Mouse (Mus musculus) CD8-positive naive resting alpha-beta T cell, adult 2 months (primary cell): ENCODE results near the gene Dusp2.

Experiments
- DNase-seq, 2 experiments: peaks; one replicate each; pipeline ENCODE4 v3.0.0; 2022; ENCODE audit warnings: low read depth in 2 of 2, low spot score in 2 of 2

Dusp2 gene

DNA sequence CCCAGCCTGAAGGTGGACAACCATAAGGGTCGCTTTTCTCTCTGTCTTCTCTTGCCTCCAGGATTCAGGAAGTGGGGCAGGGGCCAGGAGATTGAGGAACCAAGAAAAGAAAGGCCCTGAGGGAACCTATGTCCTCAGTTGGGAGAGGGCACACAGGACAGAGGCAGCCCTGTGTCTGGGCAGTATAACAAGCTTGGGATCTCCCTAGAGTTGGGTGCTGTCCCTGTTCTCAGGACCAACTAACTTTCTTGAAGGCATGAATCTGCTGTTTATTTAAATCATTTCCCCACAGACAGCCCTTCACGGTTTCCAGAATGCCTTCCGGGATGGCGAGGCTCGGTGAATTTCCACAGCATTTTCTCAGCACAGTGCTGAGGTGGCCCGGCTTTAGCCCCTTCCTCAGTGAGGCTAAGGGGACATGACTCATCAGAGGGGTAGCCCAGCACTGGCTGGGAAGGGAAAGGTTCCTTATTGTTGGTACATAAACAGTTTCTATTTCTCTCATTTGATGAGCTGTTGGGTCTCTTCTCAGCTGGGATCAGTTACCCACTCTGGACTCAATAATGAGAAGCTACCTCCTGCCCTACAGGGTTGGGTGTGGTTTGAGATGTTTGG, 13.2 kb upstream of the Dusp2 start:
- no peak for DNase-seq

DNA sequence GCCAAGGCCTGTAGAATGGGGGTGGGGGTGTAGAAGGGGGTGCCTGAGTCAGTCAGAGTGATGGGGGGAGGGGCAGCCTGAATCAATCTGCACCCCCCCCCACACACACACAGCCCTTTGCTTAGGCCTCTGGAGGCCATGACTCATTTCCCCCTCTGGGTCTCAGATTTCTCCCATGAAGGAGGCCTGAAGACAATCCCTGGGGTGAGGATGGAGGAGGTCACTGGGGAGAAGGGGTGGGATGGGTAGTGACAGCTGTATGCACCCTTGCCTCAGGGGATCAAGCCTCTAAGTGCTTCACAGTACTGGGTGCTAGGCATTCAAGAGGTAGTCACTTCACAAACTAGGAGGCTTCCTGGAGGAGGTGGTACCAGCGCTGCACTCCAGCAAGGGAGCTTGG, 12.3 kb upstream of the Dusp2 start:
- no peak for DNase-seq

DNA sequence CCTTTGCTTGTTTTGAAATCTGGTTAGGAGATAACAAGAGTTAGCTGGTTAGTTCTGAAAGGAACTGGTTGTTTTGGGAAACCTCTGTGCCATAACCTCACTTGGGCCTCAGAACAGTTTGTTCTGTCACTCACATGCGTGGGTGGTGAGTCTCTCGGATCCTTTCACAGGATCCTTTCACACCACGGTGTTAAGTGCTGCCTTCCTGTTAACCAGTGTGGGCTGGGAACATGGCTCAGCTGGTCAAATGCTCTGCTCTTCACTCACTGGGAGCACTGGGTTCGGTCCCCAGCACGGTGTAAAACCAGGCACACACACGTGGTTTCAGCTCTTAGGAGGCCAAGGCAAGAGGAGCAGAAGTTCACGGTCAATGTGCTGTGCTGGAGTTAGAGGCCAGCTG, 11.5 kb upstream of the Dusp2 start:
- DNase-seq, result no peak

DNA sequence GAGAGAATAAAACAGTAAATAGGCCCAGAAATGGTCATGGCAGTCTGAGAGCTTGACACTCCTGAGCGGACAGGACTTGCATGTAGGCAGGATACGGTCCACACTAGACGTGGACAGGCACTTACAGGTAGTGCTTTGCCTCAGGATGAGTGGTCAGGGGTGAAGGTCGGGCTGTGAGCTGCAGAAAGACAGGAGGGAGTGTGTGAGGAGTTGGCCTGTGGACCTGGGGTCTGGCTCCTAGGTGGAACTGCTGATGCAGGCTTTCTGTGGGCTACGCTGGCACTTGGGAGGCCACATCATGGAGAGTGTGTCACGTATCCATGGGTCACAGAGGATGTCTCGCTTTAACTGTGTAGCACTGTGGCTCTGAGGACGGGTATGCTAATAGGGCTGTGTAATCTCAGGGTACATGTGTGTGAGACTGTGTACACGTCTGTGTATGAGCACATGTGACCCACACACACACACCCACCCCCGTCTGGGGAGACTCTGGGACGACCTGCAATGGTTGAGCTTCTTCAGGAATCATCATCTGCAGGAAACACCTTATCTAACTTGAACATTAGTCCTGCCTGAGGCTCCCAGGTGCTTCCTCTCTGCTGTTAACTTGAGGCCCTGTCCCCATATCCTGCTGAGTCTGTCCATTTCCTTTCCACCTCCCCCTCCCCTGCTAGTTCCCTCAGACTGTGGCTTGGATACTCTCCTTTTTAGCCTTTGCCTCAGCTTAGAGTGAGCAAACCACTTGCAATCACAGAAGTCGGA, 7.7 kb upstream of the Dusp2 start:
- DNase-seq, result no peak

DNA sequence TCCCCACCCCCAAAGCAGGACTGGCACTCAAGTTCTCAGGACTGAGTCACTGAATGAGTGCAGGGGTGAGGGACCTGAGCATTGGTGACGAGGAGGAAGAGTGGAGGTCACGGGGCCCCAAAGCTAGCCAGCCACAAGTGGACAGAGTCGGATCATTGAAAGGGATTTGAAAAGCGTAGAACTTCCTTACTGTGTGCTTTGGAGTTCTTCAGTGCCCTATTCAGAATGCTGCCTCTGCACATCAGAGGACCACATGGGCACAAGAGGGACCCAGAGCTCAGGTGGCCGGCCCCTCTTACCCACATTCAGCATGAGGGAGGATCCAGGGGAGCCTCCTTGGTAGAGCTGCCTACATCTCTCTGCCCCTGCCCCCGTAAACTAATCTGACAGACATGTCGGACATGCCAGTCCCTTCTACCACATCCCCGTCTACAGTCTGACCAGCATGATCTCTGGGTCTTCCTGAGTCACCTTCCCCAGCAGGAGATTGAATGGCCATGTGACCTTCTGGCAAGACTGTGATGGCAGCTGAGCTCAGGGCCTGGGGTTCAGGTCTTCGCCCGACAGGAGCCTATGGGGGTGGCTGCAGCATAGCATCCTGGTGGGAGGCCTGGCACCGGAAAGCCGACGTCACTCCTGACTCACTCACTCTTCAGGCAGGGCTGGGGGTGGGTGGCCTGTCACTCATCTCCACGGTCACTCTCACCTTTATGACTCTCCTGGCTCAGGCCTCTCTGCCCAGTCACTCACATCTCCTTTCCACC, 3.0 kb upstream of the Dusp2 start:
- peak in 1 of 2 experiments; percentile 55 for DNase-seq

DNA sequence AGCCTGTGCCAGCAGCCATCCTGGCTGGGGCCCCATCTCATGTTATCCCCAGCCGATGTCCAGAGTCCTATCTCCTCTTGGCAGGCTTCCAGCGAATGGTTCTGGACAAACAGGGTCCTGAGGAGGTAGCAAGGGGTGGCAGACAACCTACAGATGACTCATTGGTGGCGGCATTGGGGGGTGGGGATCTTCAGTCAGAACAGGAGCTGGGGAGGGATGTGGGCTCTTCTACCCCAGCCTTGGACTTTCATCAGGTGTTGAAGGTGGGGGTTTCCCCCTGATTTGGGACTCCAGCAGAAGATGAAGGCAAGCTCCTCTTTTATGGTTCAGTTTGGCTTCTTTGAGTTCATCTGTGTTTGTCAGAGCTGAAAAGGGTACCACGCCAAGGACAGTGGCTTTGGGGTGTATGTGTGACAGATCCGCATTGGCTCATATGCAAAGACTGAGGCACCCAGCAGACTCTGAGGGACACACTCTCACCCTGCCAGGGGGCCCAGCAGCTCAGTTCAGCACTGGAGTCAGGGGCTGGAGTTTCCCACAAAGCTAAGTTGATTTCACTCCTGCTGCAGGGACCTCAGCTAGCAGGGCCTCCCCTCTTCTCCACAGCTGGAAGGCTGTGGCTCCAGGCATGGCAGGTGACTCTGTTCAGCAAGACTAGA, 1.9 kb upstream of the Dusp2 start:
- peak; percentile 51 to 54 for DNase-seq

DNA sequence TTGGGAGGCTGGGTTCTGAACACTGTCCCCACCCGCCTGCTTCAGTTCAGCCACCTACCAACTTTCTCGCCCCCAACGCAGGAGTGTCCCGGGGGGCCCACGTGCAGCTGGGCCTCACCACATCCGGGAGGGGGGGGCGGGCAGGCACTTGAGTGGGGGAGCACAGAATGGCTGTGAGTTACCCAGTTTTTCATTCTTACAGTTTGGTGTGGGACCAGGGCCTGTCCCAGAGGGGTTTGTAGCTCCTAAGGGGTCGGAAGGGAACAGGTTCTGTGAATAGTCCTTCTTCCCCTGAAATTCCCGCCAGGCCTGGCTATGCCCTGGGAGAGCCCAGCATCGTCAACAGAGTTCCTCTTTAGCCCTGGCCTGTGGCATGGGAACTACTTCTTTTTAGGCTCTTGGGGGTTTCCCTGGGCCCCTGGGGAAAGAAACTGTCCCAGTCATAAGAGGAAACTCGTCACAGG, 849 bp upstream of the Dusp2 start:
- DNase-seq, result peak; percentile 61 to 73

DNA sequence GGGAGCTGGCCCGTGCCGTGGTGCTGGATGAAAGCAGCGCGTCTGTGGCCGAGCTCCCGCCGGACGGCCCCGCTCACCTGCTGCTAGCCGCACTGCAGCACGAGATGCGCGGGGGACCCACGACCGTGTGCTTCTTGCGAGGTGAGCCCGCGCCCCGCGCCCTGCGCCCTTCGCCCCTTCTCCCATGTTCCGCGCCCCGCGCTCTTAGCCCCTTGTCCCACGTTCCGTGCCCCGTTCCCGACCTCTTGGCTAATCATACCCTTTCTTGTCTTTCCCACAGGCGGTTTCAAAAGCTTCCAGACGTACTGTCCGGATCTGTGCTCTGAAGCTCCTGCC, 506 bp downstream of the Dusp2 start:
- DNase-seq, result no peak

DNA sequence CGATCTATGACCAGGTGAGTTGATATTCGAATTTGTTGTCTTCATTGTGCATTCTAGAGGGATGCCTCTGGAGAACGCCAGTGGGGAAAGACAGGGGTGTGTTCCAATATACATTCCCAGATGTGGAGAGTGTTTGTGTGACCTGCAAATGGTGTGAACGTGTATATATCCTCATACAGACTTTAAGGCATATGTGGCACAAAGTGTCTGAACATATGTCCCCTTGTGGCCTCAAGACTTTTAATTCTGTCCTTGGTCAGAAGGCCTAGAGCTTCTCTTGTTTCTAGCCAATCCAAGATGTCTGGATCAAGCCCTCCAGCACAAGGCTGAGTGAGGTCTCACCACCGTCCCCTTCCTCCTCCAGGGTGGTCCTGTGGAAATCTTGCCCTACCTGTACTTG, 926 bp downstream of the Dusp2 start:
- no peak for DNase-seq

DNA sequence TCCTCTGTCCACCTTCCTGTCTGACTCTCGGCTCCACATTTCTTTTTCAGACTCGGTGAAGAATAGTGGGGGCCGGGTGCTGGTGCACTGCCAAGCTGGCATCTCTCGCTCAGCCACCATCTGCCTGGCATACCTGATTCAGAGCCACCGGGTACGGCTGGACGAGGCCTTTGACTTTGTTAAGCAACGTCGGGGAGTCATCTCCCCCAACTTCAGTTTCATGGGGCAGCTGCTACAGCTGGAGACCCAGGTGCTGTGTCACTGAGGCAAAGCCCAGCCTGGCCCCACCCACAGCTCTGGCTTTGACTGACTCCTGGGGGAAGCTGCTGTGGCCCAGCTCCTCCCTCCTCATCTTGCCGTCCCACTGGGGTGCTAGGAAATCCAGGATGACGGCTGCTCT, 1.6 kb downstream of the Dusp2 start:
- DNase-seq, result no peak

DNA sequence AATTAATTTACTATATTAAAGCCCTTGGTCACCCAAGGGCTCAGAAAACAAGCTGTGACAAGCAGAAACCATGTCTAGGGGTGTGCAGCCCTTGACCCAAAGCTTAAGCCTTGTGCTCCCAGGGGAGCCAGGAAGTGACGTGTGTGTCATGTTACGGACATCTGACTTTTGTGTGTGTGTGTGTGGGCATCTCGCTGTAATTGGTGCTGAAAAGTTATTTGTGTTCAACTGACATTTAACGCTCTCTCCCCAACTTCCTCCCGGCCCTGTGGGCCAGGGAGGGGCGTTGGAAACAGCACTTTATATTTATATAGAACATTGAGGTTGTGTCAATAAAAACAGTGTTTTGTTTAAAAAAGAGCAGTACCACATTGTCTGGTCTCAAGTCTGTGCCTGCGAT, 2.1 kb downstream of the Dusp2 start:
- peak; percentile 39 to 52 for DNase-seq

DNA sequence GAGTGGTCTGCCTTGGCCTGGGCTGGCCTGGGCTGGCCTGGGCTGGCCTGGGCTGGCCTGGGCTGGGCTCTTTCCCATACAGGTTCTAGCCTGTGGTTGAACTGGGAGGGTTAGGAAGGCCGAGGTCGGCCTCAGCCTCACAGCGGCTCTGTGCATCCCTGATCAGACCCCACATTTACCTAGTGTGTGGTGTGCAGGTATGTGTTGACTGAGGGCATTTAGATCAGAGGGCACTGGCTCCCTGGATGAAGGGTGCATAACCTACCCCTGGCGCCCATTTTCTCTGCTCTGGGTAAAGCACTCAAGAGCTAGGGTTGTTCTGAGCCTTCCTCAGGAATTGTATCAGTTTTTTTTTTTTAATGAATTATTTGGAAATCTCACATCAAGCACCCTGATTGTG, 2.5 kb downstream of the Dusp2 start, which contains the start of gene Astl:
TSS of gene Astl (plus strand) at position 224 of the 400 bp plus-strand sequence.
- DNase-seq, result no peak

DNA sequence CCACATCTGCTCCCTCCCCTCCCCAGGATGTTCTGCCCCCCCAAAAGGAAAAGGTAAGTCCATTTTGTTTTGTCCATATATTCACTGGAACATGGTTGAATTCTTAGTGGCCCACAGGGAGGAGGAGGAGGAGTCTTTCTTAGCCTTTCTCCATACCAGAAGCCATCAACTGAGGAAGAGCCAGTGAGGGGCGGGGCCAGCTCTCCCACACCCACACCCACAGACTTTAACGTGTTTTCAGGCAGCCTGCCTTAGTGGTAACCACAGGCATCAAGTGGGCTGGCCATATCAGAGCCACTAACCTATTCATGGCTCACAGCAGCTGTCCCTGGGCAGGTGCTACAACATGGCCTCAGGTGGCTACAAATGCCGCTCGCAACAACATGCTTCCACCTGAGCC, 2.9 kb downstream of the Dusp2 start:
- peak in 1 of 2 experiments; percentile 49 for DNase-seq

DNA sequence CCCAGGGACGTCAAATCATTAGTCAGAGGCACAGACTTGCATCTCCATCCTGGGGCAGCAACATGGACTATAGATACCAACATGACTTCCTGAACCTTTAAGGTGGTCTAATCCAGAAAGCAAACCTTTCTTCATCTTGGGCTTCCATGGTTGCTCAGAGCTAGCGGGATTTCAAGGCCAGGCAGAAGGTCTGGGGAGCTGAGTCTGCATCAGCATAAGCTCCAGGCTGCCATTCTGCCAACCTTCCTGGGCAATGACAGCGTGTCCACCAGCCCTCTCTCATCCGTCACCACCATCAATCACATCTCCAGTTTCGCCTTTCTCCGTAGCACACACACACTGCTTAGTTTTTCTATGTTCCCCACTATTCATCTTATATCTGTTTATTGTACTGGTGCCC, 3.3 kb downstream of the Dusp2 start:
- DNase-seq, result no peak

DNA sequence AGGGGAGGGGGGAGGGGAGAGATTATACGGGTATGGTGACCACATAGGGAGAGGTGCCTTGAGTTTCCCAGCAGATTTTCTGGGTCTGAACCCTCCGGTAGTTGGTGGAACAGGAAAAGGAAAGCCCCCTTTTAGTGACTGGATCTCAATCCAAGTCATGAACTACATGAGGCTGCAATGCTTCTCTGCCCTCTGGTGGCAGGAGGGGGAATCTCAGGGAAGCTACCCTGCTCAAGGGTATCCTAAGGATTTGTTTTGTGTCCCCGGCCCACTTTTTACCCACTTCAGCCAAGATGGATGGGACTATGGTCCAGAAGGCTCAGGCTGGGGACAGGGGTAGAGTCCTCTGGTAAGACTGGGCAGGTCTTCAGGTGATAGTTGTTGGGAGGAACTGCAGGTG, 5.2 kb downstream of the Dusp2 start:
- DNase-seq, result peak; percentile 69 to 80

DNA sequence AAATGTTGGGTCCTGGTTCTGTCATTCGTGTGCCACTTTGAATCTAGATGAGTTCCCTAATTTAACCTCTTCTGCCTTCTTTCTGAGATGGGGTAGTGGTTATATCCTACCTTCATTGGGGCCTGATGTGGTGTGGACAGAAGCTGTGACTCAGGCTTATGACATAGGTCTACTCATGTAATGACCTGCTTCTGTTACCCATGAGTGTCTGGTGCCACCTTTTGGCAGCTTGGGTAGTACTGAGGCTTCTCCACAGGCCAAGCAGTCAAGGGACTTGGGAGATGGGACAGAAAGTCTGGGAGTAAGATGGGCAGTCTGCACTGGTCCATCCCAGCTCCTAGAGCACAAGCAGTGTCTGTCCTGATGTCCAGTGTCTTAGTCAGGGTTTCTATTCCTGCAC, 10.4 kb downstream of the Dusp2 start:
- no peak for DNase-seq

DNA sequence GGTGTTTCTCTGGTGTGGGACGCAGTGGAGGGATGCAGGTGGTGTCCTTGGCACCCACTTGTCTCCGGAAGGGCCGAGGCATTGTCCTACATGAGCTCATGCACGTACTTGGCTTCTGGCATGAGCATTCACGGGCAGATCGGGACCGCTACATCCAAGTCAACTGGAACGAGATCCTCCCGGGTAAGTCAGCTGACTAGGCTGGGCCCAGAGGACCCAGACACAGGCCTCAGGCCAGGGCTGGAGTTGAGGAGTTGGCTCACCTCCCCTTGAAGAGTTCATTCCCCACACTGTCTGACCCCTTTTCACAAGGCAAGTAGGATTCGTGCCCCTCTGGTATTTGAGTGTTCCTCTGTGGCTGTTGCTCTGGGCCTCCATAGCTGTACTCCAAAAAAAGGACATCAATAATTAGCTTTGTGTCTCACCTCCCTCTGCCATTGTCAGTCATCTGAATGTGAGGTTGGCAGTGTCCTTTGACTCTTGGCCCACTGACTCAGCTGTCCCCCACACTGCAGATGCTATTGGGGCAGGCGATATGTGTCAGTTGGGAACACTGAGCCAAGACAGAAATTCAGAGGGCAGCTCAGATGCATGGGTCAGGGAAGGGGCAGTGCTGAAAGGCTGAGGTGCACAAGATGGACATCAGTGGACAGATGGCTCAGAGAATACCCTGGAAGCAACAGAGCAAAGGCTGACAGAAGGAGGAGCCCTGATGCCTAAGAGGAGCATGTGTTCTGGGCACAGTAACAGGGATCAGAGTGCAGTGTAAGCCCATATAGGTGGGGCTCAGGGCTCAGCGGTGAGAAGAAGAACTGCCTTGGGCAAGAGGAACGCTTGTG, 11.4 kb downstream of the Dusp2 start:
- DNase-seq, result no peak

DNA sequence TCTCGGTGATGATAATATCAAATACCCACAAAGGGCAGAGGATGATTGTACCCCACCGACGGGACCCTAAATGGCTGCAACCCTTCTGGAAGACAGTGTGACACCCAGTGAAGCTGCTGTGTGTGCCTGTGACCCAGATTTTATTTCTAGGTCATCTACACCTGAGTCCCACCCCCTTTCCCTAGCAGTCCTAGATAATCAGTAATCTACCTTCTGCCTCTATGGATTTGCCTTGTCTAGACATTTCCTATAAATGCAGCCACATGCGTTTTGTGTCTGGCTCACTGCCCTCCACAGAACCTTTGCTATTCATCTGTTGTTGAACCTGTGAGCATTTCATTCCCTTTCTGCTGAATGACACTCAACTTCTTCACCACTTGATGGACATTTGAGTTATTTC, 17.9 kb downstream of the Dusp2 start:
- DNase-seq, result no peak

DNA sequence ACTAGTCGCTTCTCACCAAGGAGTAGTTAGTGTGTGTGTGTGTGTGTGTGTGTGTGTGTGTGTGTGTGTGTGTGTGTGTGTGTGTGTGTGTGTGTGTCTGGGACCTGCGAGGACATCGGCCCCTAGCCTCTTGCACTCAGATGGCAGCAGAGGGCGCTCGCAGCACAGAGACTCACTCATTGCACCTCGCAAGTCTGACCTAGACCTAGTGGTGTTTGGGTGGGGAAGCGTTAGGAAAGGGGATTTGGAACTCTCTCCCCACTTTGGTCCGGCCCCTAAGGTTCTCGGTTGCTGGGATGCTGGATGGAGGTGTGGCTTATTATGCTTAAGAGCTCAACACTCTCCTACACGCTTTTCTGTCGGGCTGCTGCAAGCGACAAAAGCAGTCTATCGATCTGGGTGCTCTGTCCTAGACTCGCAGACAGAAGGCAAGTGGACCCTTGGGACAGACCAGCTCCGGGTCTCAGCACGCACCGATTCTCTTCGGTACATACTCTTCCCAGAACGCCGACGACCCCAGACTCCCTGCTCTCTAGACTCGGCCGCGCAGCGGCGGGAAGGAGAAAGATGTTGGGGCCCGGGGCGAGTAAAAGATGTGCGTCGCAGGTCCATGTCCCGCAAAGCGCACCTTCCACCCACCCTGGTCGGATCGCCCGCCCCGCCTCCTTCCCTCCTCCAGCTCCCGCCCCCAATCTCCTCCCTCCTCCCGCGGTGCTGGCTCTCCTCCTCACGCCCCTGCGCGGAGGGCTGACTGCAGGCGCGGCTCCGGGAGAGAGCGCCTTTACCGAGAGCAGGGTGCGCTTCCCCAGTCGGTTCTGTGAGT, 26.7 kb downstream of the Dusp2 start, which contains the start of gene Adra2b:
TSS of gene Adra2b (plus strand) at position 750 of the 823 bp plus-strand sequence.
- DNase-seq, result peak; percentile 64 to 76

DNA sequence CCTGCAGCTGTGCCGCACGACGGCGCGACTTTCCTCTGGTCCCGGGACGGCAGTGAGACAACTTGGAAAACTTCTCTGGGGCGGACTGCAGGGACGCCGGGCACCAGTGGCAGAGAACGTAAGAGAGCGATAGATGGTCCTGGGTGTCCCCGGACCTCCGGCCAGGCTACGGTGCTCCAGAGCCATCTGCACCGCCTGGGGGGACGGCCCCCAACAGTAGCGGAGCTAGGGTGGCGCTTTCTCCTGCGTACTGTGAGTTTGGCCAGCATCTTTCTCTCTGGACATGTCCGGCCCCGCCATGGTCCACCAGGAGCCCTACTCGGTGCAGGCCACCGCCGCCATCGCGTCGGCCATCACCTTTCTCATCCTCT, 27.3 kb downstream of the Dusp2 start:
- no peak for DNase-seq
